Mouse (Mus musculus): ENCODE data around the gene Stum.

DNA sequence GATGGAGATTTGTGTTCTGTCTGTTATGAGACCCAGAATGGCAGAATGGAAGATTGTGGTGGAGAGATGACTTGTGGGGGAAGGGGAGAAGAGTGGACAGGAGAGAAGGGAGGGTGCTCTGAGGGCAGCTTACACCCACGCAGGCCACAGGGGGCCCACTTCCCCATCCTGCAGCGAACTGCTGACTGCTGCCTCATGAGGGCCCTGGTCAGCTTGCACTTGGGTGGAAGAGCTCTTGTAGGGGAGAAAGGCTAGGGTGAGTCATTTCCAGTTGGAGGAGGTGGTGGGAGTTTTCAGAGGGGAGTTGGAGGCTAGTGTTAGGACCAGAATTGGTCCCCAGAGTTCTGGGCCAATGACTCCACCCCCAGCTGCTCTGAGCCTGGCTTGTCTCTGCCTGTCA lies 66.2 kb downstream of the Stum start:
- TF ChIP-seq CTCF (IDR thresholded peaks at IDR 0.05; ENCODE audit: low read depth, low read length), result no peak
- no peak for TF ChIP-seq GATA1 (IDR thresholded peaks at IDR 0.05; ENCODE audit: borderline replicate concordance, low read length)
- no peak for TF ChIP-seq TAL1 (conservative IDR thresholded peaks at IDR 0.05; ENCODE audit: low read depth, low read length)
- TF ChIP-seq POLR2AphosphoS5 (IDR thresholded peaks at IDR 0.05; ENCODE audit: insufficient replicate concordance, low read depth, low read length), result no peak
- TF ChIP-seq GATA2 (IDR thresholded peaks at IDR 0.05; ENCODE audit: borderline replicate concordance, low read depth, low read length), result no peak
